ENCODE assay signal across 24 mouse cellular contexts in genomic region chr4:99134522-99134921, GRCm38 (mm10).
"Had no signal": no experiment of that assay in that cellular context is flagged by ENCODE, and none has a peak within 500 bp of the region (broad histone marks: within the 10 kb centered on the region; RNA-seq: fewer than 3 reads in every experiment).

No protein-coding gene starts in this region.

- H3K4me3 ChIP-seq: heart, adult 2 months; heart, embryonic 12.5 days; kidney, embryonic 15.5 days; limb, embryonic 13.5 days; limb, embryonic 15.5 days; liver, embryonic 12.5 days had no signal

- DNase-seq: gastrocnemius, postnatal 14 days; gastrocnemius, postnatal 36 days; heart, adult 2 months; heart, postnatal 10 days; heart, postnatal 4 days; kidney, adult 11 months; kidney, adult 2 months; kidney, adult 9 months; kidney, postnatal 14 days; kidney, postnatal 36 days; layer of hippocampus, adult 9-11 months; layer of hippocampus, postnatal 36 days; left cerebral cortex, postnatal 4 days; lung, adult 18-20 months had no signal

- ATAC-seq: hindbrain, embryonic 16.5 days; intestine, embryonic 16.5 days; liver, embryonic 12.5 days had no signal

- H3K27ac ChIP-seq: heart, adult 2 months; hindbrain, embryonic 14.5 days; kidney, embryonic 15.5 days; kidney, postnatal 0 days; limb, embryonic 13.5 days; limb, embryonic 15.5 days; liver, embryonic 12.5 days; liver, embryonic 14.5 days had no signal
